Mouse (Mus musculus) common myeloid progenitor, adult 5-6 weeks (primary cell): Measurements from ENCODE around the gene Dnajc27. TPM values are rescaled to one million over a fixed set of nuclear protein-coding genes. Genes with fewer than 3 reads are reported as not detected.

Experiments used
- ATAC-seq: replicated peaks from 2 replicates; pipeline ENCODE4 v1.8.0; 2016; ENCODE audit warnings: low read depth, mild to moderate bottlenecking, moderate TSS enrichment, inconsistent platforms; ENCODE audit not compliant: poor library complexity, severe bottlenecking
- total RNA-seq: library from RNA; stranded (forward); fragments of 200-1000, 187-1606 nt; gene quantifications from 2 replicates; pipeline ENCODE4 v1.2.3, GENCODE M21; 2017

Dnajc27 gene
- total RNA-seq, 1 experiment from 2014 or later: 9.2 TPM

- ATAC-seq: no peak
These were observed 6.0 kb upstream of the Dnajc27 start for GRCm38 (mm10) chr12:4076383-4076782.

- ATAC-seq: no peak
These were observed 4.3 kb upstream of the Dnajc27 start for GRCm38 (mm10) chr12:4078069-4078468.

- ATAC-seq: peak; percentile 38; the same call in 1 of the 2 replicates
These were observed 2.1 kb upstream of the Dnajc27 start for GRCm38 (mm10) chr12:4080311-4080710.

- ATAC-seq: no peak
These were observed 1.1 kb downstream of the Dnajc27 start for GRCm38 (mm10) chr12:4083441-4083840.

- ATAC-seq: peak; percentile 84; the same call in 1 of the 2 replicates
These were observed 25.0 kb downstream of the Dnajc27 start for GRCm38 (mm10) chr12:4107383-4107782.

GRCm38 (mm10) chr12:4116132-4116531 lies 33.7 kb downstream of the Dnajc27 start:
- ATAC-seq: no peak

GRCm38 (mm10) chr12:4117136-4117535 lies 34.8 kb downstream of the Dnajc27 start:
- no peak for ATAC-seq

- no peak for ATAC-seq
These were observed 35.2 kb downstream of the Dnajc27 start for GRCm38 (mm10) chr12:4117579-4117978.

GRCm38 (mm10) chr12:4127346-4127745 lies 45.0 kb downstream of the Dnajc27 start:
- ATAC-seq: no peak

GRCm38 (mm10) chr12:4132941-4133846 lies 50.8 kb downstream of the Dnajc27 start, which contains the start of gene Adcy3:
Adcy3 (plus strand) TSS chr12:4133103.
- peak; percentile 82 for ATAC-seq

GRCm38 (mm10) chr12:4133847-4134212 lies 51.4 kb downstream of the Dnajc27 start:
- no peak for ATAC-seq

GRCm38 (mm10) chr12:4143179-4143578 lies 60.8 kb downstream of the Dnajc27 start:
- no peak for ATAC-seq

GRCm38 (mm10) chr12:4150936-4151335 lies 68.6 kb downstream of the Dnajc27 start:
- ATAC-seq: no peak

- ATAC-seq: no peak
These were observed 69.6 kb downstream of the Dnajc27 start for GRCm38 (mm10) chr12:4151969-4152368.

GRCm38 (mm10) chr12:4157466-4157865 lies 75.1 kb downstream of the Dnajc27 start:
- no peak for ATAC-seq

- peak; percentile 86 for ATAC-seq
These were observed 75.8 kb downstream of the Dnajc27 start for GRCm38 (mm10) chr12:4158179-4158578.

GRCm38 (mm10) chr12:4158868-4159632 lies 76.7 kb downstream of the Dnajc27 start:
- no peak for ATAC-seq
